Mouse (Mus musculus) liver, adult 2 months (tissue): ENCODE measurements around the gene Fto.

Source experiments
- CTCF ChIP-seq: fragments of 200-500 bp; IDR thresholded peaks from 2 replicates; pipeline ENCODE4 v1.5.1; 2011; ENCODE audit warnings: low read depth, low read length, control low read depth
- POLR2A ChIP-seq: fragments of 200-500 bp; IDR thresholded peaks from 2 replicates; pipeline ENCODE4 v1.6.1; 2011; ENCODE audit warnings: low read length, control low read depth; ENCODE audit not compliant: insufficient read depth; ENCODE audit errors: extremely low read depth

DNA sequence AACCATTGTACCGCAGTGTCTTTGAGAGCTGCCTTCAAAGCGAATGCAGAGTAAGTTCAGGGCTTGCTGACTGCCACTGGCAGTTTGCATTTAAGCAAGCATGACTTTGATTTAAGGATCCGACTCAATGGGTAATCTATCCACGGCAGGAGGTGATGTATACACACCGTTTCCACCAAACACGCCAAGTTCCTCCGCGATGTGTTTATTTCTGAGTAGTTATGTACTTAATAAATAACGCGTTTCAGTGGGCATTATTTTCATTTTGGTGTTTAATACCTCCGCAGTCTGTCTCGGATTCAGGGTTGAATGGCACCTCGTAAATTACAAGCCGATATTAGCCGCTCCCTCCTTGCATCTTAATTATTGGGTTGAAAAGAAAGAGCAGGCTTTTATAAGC, 366.1 kb downstream of the Fto start:
- no peak for TF ChIP-seq POLR2A
- TF ChIP-seq CTCF: no peak
